Mouse (Mus musculus): Measurements from ENCODE around the gene Trpm3.

DNA sequence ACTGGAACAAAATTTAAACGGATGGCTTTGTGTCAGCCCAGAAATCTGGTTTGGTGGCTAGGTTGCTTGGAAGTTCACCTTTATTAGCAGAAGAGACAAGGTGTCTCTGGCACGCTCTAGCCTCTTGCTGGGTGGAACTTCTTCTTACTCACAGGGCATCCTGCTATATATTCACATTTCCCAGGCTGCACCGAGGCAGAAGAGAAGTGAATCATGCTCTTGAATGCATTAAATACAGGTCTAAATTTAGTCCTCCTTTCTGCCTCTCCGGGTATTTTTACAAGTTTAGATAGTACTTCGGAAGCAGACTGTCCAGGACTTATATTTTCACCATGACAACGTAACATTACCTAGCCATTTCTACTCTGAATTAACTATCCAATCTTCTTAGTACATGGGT lies 790.9 kb downstream of the Trpm3 start:
- TF ChIP-seq POLR2A (IDR thresholded peaks at IDR 0.05; ENCODE audit: control insufficient read depth, low read depth, low read length) (no peak), CTCF (IDR thresholded peaks at IDR 0.05; ENCODE audit: control insufficient read depth, insufficient read depth, insufficient replicate concordance, low read depth, low read length) (no peak)
